11 mouse cellular contexts compared by ENCODE assay signal in the genomic region with DNA sequence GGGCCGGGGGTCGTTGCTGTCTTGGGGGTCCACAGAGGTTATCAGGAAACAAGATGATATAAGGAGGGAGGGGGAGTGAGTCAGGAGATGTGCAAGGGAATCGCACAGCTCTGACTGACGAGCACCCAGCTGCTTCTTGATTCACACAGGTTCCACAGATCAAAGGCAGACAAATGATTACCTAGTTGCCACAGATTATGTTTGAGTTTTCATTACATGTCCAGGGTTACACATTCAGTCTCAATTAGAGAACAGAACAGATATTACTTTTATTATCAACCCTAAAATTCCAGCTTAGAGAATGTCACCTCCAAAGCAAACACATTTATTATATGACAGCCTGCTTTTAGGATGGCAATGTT. TPM values are rescaled to one million over a fixed set of nuclear protein-coding genes. Genes with fewer than 3 reads are reported as not detected.
"Had no signal": no experiment of that assay in that cellular context is flagged by ENCODE, and none has a peak within 500 bp of the region (broad histone marks: within the 10 kb centered on the region; RNA-seq: fewer than 3 reads in every experiment).

No protein-coding gene starts in this region.

RNA-seq across cellular contexts. Expression of gene Klrb1, which starts 32.5 kb away (rescaled TPM):
- polyA plus RNA-seq: lung, adult 2 months; lung, embryonic 15.5 days; lung, postnatal 0 days; macrophage; midbrain, embryonic 11.5 days; neural tube, embryonic 12.5 days; stomach, embryonic 14.5 days; stomach, embryonic 16.5 days; thymus, postnatal 0 days had no signal

RNA-seq across cellular contexts. Expression of gene Klrb1c, which starts 33.6 kb away (rescaled TPM):
- polyA plus RNA-seq: midbrain, embryonic 11.5 days; midbrain, embryonic 13.5 days; neural tube, embryonic 12.5 days; neural tube, embryonic 14.5 days; stomach, embryonic 14.5 days had no signal
